Mouse (Mus musculus): ENCODE data around the gene Gars.

Gars gene

GRCm38 (mm10) chr6:55037799-55038670 lies at the start of gene Gars:
Gene Gars, plus strand, starts transcription at chr6:55038007.
- DNase-seq: peak; percentile 88

- DNase-seq: no peak
These were observed 49.7 kb upstream of the Gars start for GRCm38 (mm10) chr6:54988141-54988540.

GRCm38 (mm10) chr6:54991189-54991588 lies 46.6 kb upstream of the Gars start:
- no peak for DNase-seq

- no peak for DNase-seq
These were observed 45.7 kb upstream of the Gars start for GRCm38 (mm10) chr6:54992141-54992540.

GRCm38 (mm10) chr6:54992734-54993260 lies 45.0 kb upstream of the Gars start, which contains the start of gene Ggct:
Gene Ggct, minus strand, starts transcription at chr6:54992950.
- DNase-seq: peak; percentile 95

GRCm38 (mm10) chr6:54996361-54996760 lies 41.4 kb upstream of the Gars start:
- DNase-seq: no peak

GRCm38 (mm10) chr6:54997726-54998125 lies 40.1 kb upstream of the Gars start:
- DNase-seq: peak; percentile 72

GRCm38 (mm10) chr6:55001320-55001719 lies 36.5 kb upstream of the Gars start:
- no peak for DNase-seq

GRCm38 (mm10) chr6:55002438-55002837 lies 35.4 kb upstream of the Gars start:
- DNase-seq: no peak

GRCm38 (mm10) chr6:55003559-55003958 lies 34.2 kb upstream of the Gars start:
- DNase-seq: no peak

- DNase-seq: no peak
These were observed 29.4 kb upstream of the Gars start for GRCm38 (mm10) chr6:55008401-55008800.

GRCm38 (mm10) chr6:55009391-55010230 lies 28.2 kb upstream of the Gars start:
- no peak for DNase-seq

GRCm38 (mm10) chr6:55010330-55011091 lies 27.3 kb upstream of the Gars start:
- DNase-seq: no peak

- DNase-seq: no peak
These were observed 25.3 kb upstream of the Gars start for GRCm38 (mm10) chr6:55012516-55012915.

GRCm38 (mm10) chr6:55014184-55014583 lies 23.6 kb upstream of the Gars start:
- DNase-seq: no peak

GRCm38 (mm10) chr6:55016236-55016635 lies 21.6 kb upstream of the Gars start:
- DNase-seq: peak; percentile 65

- DNase-seq: peak; percentile 62
These were observed 20.9 kb upstream of the Gars start for GRCm38 (mm10) chr6:55016710-55017583.

GRCm38 (mm10) chr6:55018417-55018816 lies 19.4 kb upstream of the Gars start:
- no peak for DNase-seq

- DNase-seq: no peak
These were observed 16.0 kb upstream of the Gars start for GRCm38 (mm10) chr6:55021806-55022205.

- DNase-seq: no peak
These were observed 10.2 kb upstream of the Gars start for GRCm38 (mm10) chr6:55027642-55028041.

- no peak for DNase-seq
These were observed 1.1 kb upstream of the Gars start for GRCm38 (mm10) chr6:55036731-55037130.
